Mouse (Mus musculus): ENCODE measurements at regions not wholly inside any gene's neighbourhood (a gene's known extent, or its start where the extent isn't known, plus 50 kb on each side); places are given as distances from the start of the nearest gene placed in this dataset.
A peak's percentile ranks its signal among the peaks of the same experiment; 100 is the strongest.

DNA sequence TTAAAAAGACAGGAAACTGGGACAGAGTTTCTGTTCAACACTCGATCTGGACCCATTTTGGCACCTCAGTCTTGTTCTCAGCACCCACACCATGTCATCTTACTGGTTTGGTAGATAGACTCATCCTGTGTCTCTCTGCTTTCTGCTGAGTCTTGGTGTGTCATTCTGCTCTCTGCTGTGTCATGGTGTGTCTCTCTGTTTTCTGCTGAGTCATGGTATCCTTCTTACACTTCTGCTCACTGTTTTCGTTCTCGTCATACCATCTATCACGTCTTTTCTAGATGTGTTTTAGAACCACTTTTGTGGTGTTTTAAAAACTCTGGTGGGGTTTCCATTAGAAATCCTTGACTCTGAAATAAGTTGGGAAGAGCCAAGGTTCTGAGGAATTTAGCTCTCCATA is 393.7 kb upstream of the Adamts16 start:
- DNase-seq: no peak

DNA sequence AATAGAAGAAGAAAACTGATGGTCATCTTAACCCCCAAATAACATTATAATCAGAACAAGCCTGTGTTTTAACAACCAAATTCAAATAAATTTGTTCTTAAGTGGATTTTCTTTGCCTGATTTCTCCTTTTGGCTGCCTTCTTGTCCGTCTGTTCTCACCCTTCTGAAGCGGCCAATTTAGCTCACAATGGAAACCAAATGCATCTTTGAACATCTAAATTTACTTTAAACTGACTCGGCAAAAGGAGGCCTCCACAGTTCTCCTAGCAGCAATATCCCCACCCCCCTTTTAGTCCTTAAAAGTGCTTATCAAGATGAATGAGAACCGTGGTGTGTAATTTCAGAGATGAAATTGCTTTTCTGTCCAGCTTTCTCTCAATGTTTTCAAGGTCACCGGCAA is 389.6 kb upstream of the Adamts16 start:
- no peak for DNase-seq

DNA sequence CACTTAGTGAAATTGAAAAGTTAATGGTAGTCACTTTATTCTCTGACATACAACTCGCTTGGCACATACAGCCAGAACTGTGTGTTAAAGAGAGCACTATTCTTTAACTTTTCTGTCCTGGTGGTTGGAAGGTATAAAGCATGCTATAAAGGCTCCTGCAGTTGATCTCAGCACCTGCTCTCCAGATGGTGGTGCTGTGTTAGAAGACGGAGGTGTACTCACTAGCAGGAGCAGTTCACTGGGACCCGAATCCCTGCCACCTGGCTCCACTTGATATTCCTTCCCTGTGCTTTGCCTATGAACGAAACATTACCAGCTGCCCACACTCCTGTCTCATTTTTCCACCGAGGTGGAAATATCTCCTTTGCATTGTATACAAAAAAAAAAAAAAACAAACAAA is 373.2 kb upstream of the Adamts16 start:
- DNase-seq: no peak

DNA sequence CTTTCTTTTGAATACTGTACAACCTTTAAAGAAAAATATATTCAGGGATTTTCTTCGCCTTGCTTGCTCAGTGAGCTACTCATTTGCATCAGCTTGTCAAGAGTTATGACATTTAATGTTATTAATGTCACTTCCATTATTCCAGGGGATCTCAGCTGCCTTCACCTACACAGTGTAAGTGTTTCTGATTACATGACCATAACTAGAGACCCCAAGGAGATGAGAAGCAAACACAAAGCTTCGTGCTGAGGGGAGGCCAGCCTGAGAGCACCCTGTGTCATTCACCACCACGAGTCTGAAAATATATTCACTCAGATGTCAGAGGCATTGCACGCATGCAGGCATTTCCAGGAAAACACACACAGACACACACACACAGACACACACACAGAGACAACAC is 369.8 kb upstream of the Adamts16 start:
- DNase-seq: no peak

DNA sequence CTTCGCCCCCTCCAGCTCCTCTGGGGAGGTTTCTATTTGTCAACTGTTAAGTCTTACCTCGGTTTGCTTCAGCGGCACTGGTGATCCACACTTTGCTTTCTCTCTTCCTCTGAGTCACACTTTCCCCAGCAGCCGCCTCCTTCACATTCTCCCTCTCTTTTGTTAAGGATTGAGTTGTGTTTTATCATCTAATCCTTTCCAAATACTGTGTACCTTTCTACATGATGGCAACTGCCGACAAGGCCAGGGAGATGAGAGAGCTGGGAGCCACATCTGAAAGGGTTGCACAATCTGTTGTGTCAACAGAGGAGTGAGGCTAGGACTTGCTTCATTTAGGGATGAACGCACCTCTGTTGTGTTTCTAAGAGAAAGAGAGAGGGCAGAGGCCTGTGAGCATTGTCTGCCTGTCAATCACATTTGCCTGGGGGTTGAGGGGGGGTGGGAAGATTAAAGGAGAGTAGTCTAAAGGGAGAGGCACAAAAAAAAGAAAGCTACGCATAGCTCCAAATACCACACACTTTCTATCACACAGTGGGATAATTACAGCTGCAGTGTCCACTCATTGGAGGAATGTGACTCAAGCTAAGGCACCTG is 369.1 kb upstream of the Adamts16 start:
- DNase-seq: no peak

DNA sequence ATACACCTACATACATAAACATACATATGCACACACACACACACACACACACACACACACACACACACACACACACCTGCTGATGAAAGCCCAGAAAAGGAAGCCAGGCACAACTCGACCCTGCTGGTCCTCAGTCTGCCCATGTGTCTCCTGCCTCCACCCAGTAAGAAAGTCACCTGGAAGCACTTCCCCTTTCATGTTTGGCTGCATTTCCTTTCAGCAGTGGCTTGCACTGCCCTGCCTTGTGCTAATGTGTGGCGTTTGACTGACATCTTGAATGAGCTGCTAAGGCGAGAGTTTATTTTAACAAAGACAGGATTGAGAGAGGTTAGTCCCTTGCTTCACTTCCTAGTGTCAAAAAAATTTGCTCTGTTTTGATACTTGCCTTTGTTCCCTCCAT is 364.1 kb upstream of the Adamts16 start:
- no peak for DNase-seq

DNA sequence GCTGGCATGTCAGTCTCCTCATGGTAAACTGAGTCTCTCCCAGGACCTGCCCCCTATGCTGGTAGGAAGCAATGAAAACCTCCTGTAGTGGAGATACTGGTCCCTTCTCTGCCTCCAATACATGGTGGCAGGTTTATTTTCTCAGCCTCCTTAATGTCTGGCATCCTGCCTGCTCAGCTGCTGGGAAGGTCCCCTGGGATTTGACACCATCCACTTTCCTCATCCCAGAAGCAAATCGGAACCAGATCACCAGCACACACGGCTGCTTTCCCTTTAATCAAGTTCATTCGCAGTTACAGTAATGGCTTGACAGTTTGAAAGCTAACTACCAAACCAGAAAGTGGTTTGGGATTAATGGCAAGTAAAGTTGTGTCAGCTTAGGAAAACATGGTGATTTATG is 359.0 kb upstream of the Adamts16 start:
- DNase-seq: no peak

DNA sequence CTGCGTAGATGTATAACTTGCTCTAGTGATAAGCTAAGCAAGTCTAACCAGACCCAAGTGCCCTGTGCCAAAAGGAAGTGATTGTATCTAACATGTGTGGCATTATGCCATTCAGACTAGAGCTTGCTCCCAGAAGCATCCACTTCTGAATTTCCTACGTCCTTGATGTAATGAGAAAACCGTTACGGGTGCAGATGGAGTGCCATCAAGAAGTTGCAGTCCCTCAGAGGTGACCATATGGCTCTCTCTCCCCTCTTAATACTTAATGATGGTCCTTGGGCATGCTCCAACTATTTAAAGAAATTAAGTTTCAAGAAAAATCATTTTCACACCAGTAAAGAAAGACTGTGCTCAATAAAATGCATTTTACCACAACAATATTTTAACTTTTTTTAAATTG is 354.1 kb upstream of the Adamts16 start:
- no peak for DNase-seq

DNA sequence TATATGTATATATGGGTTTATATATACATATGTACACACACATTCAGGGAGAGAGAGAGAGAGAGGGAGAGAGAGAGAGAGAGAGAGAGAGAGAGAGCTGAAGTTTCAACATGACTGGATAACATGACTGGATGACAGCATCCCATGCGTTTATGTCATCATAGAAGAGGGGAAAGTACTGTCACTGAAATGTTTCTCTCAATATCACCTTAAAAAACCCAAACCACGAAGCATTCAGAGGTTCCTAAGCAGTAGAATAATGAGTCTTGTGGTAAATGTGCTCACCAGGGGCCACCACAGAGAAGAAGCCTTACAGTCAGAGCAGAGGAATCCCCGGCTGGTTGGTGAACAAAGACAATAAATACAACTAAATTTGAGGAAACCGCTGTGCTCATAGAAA is 342.9 kb upstream of the Adamts16 start:
- no peak for DNase-seq

DNA sequence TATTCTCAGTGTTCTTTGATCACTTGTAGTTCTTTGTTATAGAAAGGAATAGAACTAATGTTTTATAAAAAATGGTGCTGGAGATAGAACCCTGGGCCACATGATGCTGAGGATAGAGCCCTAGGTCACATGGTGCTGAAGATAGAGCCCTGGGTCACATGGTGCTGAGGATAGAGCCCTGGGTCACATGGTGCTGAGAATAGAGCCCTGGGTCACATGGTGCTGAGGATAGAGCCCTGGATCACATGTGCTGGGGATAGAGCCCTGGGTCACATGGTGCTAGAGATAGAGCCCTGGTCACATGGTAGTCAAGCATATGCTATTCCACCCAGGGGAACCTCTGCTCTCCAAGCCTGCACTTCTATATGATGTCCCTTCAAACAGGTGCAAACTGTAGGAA is 337.5 kb upstream of the Adamts16 start:
- DNase-seq: no peak

DNA sequence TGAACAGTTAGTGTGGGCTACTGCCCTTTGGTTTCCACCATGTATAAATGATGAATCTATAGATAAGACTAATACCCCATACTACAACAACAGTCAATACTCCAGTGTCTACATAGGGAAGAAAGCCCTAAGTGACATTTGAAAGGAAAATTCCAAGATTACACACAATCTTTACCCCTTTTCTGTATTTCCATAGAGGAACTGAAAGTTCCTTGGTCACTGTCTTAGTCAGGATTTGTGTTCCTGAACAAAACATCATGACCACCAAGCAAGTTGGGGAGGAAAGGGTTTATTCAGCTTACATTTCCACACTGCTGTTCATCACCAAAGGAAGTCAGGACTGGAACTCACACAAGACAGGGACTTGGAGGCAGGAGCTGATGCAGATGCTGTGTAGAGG is 332.7 kb upstream of the Adamts16 start:
- no peak for DNase-seq

DNA sequence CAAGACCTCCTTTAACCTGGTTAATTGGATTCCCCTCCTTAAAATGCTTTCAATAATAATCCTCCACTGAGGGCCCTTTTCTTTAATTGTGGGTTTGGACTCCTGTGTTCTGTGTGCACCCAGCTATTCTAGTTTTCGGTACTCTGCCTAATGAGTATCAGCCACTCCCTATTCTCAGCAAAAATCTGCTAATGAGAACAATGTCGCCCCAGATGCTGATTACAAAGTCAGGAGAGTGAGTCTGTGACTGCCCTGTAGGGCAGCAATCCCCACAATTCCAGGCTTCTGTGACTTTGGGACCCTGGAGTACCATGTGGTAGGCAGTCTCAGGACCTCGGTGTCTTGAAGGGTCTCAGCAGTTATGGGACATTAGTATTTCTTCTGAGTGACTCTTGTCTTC is 324.6 kb upstream of the Adamts16 start:
- no peak for DNase-seq

DNA sequence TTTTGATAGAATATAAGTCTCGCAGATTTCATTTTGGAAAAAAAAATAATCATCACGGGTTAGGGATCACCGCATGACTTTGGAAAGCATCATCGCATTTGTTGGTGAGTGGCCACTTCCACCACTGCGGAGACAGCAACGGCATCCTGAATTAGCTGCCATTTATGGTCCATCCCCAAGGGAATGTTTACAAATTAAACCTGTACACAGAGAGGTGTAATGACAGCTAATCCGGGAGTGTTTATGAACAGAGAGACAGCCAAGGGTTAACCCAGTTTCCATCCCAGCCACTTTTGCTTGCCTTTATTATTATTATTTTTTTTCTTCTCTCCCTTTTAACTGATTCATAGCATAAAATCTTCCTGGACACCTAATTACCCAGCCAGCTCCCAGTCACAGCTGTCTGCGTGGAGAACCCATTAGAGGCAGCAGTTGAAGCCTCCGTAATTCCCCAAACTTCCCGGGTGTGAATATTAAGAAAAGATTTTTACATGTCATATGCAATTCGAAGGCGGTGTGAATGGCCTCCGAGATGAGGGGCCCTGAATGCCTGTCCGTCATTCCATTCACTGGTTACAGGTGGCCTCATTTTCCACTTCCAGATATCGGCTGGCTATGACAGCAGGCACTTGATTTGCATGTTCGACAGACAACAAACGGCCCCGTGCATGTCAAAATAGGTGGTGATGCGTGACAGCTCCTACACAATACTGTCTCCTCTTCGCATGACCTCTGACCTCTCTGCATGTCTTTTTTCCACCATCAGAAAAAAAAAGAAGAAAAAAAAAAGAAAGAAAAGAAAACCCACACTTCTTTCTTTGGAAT is 323.7 kb upstream of the Adamts16 start:
- no peak for DNase-seq

DNA sequence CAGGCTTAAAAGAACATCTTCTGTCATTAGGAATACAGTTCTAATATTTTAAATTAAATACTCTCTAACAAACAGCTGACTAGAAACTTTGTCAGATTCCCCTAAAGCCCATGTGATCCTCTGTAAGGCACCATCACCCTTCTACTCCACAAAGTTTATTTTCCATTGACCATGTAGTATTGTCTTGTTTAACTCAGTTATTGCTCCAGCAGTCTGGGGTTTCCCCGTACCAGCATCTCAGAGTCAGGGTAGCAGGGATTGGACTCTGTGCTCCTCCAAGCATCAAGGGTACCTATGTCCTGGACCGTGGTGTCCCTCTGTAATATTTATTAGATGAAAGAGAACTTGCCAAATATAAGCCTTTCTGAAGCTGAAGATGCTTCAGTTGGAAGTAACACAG is 322.4 kb upstream of the Adamts16 start:
- no peak for DNase-seq

DNA sequence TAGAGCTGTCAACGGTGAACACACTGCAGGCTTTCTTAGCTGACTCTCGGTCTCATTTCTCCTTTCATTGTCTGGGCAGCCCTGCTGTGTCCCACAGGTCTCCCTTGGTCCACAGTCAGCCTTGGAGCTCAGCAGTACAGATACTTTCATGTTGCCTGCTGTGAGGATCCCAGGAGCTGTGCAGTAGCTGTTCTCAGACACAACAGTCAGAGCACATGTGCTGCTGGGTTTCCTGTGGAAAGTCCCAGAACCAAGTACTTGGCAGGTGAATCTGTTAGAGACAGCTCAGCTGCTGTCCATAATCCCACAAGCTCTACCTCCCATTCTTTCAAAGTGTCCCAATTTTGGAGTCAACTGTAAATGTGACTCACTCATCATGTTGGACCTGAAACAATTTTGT is 321.3 kb upstream of the Adamts16 start:
- DNase-seq: no peak

DNA sequence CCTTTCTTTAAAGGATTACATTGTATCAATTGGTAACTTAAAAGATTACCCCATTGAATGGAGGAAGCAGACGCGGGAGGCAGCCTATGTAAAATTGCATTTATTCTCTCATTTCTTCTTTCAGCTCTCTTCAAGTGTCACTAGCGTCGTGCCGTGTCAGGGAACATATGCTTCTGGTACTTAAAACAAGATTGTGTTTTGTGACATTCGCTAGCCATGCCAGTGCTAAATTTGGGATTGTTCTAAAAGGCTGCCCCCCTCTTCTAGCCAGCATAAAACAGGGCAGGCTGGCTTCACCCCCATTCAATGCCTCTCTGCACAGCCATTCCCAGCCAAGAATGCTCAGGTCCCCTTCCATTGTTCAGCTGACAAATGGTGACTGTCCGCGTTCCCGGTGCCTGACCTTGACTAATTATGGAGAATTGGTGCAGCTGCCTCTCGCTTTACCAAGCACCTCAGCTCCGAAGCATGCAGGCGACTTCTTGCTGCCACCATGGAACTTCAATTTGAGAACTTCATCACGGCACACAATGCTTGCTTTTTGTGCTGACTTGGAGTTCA is 316.8 kb upstream of the Adamts16 start:
- DNase-seq: no peak

DNA sequence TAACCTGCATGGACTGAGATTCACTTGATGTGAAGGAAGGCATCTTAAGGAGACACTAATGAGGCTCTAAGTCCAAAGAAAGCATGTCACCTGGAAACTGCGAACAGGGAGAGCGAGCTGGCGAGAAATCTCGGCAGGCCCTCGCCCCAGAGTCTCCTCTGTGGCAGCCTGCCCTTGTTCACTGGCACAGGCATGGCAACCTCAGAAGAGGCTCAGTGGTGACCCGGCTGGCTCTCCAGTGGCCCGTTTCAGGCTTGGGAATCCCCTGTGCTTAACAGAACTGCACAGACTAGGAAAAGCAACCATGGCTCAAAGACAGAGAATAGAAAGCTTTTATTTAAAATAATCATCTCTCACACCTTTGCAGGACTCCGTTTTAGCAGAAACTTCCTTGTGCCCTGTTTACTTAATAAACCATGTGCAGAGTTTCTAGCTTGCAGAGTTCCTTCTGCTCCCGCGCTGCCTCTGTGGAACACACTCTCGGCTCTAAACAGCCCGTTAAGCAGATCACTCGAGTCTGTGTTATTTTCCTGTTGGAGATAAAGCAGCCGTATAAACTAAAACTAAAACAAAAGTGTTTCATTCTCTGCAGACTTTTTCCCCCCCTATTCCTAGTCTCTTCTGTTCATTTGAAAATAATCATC is 316.2 kb upstream of the Adamts16 start:
- peak; percentile 10 for DNase-seq

DNA sequence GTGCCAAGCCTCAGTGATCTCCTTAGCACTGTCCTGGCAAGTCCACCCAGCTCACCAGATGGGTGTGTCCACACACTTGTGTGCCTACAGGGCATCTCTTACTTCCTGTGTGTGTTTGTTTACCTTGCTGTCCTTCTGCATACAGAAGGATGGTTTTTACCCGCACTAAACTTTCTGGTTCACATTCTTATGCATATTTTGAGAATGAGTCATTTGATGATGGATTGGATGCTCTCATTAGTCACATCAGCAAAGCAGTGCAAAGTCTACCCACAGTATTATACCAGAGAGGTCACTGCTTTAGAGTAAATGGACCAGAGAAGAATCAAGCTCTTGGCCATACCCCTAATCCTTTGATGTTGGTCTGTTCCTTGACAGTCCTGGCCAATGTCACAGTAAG is 308.5 kb upstream of the Adamts16 start:
- DNase-seq: no peak

DNA sequence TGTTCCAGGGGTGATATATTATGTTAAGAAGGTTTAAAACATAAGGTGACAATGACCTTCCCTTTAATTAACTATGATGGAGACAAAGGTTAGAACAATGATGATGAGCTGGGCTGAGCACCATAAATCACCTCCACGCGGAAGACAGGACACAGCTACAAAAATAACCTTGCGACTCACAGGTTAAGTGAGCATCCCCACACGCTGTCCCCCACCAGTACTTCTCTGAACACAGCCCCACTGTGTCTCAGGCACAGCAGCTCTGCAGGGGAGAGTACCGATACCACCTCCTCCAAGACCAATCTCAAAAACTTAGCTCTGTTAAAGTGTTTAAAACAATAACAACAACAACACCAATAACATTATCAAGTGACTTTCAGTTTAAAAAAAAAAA is 307.7 kb upstream of the Adamts16 start:
- no peak for DNase-seq

DNA sequence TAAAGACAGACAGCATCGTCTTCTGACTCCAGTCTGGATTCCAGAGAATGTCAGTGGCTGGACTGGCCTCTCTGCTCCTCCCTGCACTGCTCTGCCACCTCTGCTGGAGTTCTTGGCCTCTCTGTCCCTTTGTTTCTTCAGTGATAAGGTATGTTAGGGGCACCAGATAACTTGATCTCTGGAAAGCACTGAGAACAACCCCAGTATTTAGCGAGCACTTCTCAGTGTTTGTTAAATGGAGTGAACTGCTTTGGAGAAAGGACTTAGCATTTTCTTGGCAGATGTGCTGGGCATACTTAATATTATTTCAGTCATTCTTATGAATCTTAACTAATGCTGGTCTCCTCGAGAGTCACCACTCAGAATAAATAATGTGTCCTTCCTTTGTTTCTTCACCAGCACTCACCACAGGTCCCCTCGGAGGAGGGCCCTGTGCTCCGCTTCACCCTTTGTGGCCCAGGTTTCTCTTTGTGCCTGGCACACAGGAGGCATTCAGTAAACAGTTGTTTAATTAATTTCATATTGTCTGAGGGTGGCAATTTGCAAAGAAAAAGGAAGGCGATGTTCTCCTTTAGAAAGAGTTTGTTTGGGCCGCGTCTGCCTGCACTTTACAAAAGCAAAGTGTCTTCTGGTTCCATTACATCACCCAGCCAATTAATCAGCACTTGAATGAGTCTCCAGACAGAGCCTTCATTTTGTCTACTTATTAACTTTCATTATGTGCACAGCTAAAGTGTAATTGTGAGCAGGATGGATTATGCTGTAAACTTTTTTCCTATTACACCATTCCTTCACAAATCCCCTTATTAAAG is 307.1 kb upstream of the Adamts16 start:
- DNase-seq: no peak

DNA sequence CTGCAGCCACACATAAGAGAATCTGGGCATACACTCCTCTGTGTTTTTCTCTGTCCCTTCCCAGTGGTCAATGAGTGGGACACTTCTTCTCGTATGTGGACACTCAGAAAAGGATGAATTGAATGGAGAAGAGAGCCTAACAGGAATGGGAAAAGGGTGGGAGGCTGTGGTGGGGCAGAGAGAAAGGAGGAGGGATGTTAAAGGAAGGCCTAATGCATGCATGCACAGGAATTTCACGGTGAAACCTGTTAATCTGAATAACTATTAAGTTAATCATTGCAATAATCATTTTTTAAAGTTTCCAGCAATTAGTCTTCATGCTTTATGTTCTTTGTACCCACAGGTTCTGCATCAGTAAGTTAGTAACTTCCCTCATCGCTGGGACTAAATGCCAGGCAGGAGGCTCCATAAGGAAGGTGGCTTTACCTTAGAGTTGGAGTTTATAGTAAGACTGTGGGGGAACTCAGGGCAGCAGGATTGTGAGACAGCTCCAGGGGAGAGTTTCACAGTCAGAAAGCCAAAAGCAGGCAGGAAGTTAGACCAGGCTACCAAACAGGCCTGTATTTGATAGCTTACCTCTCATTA is 305.3 kb upstream of the Adamts16 start:
- DNase-seq: no peak

DNA sequence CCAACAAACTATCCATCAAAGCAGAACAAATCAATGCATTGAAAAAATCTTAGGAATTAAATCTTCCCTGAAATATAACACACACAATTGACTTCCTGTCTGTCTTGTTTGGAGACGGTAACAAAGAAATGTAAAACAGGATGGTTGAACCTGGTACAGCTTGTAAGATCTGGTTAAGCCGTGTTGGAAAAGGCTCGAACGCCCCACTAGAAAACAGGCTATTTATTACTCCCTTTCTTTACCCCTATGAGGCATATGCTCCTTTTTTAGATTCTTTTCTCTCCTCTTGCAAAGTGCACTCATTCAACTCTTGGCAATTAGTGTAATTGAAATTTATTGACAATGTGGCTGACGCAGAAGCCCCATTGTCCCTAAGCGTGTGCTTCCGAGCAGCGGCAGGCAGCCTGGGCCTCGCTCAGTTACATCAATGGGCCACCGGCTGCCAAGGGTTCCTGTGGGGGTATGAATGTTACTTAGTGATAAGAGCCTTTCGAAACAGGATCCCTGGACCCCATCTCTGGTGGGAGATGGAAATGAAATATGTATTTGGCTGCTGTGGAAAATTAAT is 297.2 kb upstream of the Adamts16 start:
- DNase-seq: no peak
